Mouse (Mus musculus) spleen, postnatal 14 days (tissue): ENCODE measurements at regions not wholly inside any gene's neighbourhood (a gene's known extent, or its start where the extent isn't known, plus 50 kb on each side); places are given as distances from the start of the nearest gene placed in this dataset.
"Not testable (repeated sequence)": the region's sequence is repeated elsewhere in the genome, so short reads cannot be mapped to it uniquely, and the experiment has no call there.

Source experiments
- DNase-seq, 2 experiments: peaks; one replicate each; pipeline ENCODE4 v3.0.0; 2021 to 2022; ENCODE audit warnings: low spot score in 2 of 2

- DNase-seq: no peak
These were observed 201.8 kb downstream of the Adgb start for GRCm38 (mm10) chr10:10270297-10270696.

DNA sequence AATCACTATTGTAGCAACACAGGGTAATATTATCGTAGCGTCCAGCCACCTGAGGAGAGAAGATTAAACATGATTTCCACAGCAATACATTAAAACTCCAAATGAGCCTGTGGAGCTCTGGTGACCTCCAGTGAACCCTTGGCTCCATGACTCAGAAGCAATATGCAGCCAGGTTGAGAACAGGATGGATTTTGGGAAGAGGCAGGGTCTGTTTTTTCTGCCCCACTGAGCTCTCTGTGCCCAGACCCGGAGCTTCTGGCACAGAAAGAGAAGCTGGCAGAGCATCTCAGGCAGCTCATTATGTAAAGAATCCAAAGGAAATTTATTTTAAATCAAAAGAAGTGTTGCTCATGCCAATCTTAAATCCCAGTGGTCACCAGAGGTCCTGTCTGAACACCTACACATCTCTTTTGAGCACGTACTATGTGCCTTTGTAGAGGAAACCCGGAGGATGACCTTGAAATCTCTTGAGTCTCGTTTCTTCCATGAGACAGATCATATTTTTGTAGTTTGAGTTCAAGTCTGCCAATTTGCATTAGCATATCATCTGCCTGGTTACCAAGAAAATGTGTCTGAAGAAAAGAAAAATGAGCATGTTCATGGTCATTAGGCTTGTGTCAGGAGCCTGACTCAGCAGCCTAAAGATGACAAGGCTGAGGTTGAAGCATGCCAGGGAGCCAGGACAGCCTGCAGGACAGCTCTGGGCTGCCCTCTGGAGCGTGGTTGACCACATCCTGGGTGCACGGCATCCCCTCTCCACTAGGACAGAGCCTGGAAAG, 219.4 kb downstream of the Adgb start:
- DNase-seq: no peak

DNA sequence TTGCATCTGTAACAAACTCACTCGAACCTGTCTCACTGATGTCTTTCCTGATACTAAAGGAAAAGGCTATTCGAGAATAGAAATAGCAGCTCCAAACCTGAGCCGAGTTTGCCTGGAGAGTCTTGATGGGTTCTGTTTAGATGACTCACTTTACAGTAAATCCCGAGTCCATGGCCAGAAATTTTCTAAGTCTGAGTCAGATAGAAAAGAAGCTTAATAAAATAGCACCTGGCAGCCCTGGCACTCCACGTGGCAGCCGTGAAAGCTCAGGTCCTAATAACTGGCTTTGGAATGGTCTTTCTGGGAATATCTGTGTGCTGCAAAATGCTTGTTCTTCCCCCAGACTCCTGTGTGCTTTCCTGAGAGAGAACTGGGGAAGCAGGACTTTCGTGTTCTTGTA, 220.0 kb downstream of the Adgb start:
- DNase-seq: no peak

DNA sequence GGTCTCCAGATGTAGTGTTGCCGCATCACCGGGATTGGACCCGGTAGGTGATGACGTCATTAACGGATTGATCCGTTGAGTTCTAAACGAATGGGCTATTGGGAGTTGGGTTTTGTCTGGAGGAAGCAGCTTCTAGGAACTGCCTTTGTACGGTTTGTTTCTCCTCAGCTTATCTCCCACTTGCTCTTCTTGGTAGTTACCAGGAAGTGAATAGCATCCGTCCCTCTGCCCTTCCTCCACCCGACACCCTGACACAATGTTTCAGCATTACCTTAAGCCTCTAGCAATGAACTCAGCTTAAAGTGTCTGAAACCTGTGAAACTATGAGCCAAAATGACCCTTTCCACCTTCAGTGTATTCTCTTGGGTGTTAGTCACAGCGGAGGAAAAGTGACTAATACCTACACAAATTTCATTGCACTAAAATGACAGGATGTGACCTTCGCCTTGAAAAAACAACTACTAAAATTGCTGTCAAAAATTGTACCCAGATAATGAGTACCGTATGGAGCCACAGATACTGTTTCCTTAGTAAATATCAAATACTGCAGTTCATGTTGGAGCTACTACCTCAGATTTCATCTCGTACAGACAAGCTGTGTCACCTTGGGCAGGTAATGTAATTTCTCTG, 237.1 kb downstream of the Adgb start:
- no peak for DNase-seq

DNA sequence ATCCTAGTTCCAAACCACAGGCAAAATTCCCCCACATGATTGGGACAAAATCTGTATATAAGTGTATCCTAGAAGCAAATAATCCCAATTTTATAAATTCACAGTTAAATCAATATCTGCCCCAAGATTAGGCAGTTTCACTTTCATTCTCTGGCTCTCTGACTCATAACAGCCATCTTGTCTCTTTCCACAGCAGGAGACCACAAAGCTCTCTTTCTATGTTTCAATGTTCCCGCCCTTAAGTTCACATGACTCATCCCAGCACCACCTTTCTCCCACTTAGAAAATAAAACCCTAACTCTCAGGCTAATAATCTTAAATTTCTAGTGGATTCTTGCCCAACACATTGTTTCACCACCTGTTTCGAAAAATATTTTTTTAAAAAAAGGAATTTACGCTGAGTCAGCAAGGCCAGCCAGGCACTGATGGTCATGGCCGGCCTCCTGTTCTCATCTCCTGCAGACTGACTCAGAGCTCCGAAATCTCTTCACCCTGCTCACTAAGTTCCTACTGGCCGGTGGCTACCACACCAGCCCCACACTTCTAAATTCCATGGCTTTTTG, 247.5 kb downstream of the Adgb start:
- DNase-seq: no peak

DNA sequence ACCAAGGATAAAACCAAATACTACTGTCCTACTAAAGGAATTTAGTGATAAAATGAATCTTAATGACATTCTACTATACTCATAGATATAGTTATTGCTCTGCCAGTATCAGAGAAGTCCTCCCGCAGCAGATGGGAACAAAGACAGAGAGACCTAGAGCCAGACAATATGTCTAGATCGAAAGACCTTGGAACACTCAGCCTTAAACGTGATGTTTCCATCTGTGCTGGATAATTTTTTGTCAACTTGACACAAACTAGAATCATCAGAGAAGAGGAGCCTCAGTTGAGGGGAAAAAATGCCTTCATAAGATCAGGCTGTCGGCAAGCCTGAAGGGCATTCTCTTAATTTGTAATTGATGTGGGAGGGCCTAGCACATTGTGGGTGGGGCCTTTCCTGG, 252.4 kb downstream of the Adgb start:
- DNase-seq: no peak

- DNase-seq: no peak
These were observed 255.2 kb downstream of the Adgb start for GRCm38 (mm10) chr10:10216892-10217291.

DNA sequence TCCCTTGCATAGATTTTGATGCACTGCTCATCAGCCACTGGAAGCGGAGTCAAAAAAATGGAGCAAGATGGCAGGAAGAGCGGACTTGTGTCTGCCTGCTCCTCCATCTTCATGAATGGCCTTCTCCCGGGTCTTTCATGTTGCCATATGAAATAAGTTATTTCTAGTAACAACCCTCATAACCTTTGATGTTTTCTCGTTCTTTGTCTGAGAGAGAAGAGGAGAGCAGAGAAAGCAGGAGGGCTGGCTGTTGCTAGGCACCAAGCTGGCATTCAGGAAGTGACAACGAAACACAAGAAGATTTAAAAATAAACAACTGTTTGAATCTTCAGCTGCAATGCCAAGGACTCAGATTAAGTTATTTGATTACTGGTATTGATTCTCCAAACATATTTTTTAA, 256.8 kb downstream of the Adgb start:
- DNase-seq: no peak

GRCm38 (mm10) chr10:10208354-10208753, 263.8 kb downstream of the Adgb start:
- no peak for DNase-seq

GRCm38 (mm10) chr10:10205805-10206520, 266.2 kb downstream of the Adgb start:
- no peak for DNase-seq

GRCm38 (mm10) chr10:10203982-10204381, 268.1 kb downstream of the Adgb start:
- no peak for DNase-seq

DNA sequence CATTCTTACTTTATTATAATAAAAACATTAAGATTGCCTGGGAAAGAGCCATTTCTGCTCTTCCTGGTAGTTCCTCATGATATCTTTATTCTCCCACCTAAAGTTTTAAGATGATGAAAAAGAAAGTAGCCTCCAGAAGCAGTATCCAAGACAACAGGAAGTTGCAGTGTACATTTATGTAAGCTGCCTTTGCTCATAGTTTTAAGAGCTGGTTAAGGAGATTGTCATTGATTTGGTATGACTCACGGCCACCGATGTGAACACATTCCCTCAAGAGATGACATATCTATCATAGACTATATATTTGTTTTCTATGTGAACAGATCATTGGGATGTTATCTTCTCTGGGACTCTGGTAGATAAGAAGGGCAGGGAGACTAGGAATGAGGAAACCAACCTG, 281.8 kb downstream of the Adgb start:
- no peak for DNase-seq

GRCm38 (mm10) chr10:10188113-10188512, 284.0 kb downstream of the Adgb start:
- no peak for DNase-seq

GRCm38 (mm10) chr10:10186721-10187120, 285.4 kb downstream of the Adgb start:
- no peak for DNase-seq

GRCm38 (mm10) chr10:10185298-10185883, 284.5 kb upstream of the Stxbp5 start:
- no peak for DNase-seq

GRCm38 (mm10) chr10:10184386-10184785, 283.5 kb upstream of the Stxbp5 start:
- peak in 1 of 2 experiments; percentile 2 for DNase-seq

GRCm38 (mm10) chr10:10177037-10177436, 276.2 kb upstream of the Stxbp5 start:
- DNase-seq: not testable (repeated sequence)
